Comparison of ENCODE assay signal across 8 mouse cellular contexts in the genomic region with DNA sequence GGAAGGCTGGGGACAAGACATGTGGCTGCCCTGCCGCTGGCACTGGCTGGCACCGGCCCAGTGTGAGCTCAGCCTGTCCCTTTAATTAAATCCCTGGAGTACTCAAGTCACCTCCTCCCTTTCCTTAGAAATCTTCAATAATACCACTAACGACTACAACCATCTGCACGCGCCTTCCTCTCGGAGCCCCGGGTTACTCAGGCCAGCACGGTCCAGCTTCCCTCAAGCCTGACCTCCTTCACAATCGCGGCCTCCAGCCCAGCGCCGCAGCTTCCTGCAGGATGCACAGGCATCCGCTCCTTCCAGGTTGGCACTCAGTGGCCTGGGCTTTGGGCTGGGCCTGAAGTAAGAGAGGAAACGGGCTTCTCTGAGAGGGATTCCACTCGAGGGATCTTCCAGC. TPM values are rescaled to one million over a fixed set of nuclear protein-coding genes. Genes with fewer than 3 reads are reported as not detected.
DNase-seq lines count a peak whose midpoint lies in the region; ATAC-seq lines count a peak whose summit lies in the region.

No protein-coding gene starts in this region.

- no peaks in the 10 kb centered on the region for H3K36me3 ChIP-seq in forebrain, embryonic 10.5 days (replicated peaks)
- no peaks in the 10 kb centered on the region for H3K36me3 ChIP-seq in forebrain, embryonic 16.5 days (ENCODE audit: control insufficient read depth, insufficient read depth)
- H3K36me3 ChIP-seq in lung, embryonic 15.5 days, result no peaks in the 10 kb centered on the region

- peaks cover 7% of the 10 kb centered on the region for H3K9me3 ChIP-seq in forebrain, embryonic 10.5 days
- no peaks in the 10 kb centered on the region for H3K9me3 ChIP-seq in forebrain, embryonic 16.5 days (ENCODE audit: control insufficient read depth, low read length)
- no peaks in the 10 kb centered on the region for H3K9me3 ChIP-seq in lung, embryonic 15.5 days

- peaks cover 53% of the 10 kb centered on the region for H3K4me1 ChIP-seq in forebrain, embryonic 10.5 days
- H3K4me1 ChIP-seq in forebrain, embryonic 16.5 days (replicated peaks; ENCODE audit: control insufficient read depth, insufficient read depth, low read length), result peaks cover 7% of the 10 kb centered on the region
- peaks cover 24% of the 10 kb centered on the region for H3K4me1 ChIP-seq in lung, embryonic 15.5 days

- no peak overlapping the region for H3K4me2 ChIP-seq in forebrain, embryonic 16.5 days (ENCODE audit: low read length)
- no peak overlapping the region for H3K4me2 ChIP-seq in lung, embryonic 15.5 days

- 41% methylated on average over 15 of the region's 15 CpGs for WGBS in forebrain, embryonic 10.5 days
- WGBS in forebrain, embryonic 16.5 days, result 18% methylated on average over 15 of the region's 15 CpGs
- WGBS in lung, embryonic 15.5 days, result 37% methylated on average over 15 of the region's 15 CpGs

- H3K27me3 ChIP-seq in forebrain, embryonic 10.5 days (ENCODE audit: poor library complexity, severe bottlenecking), result peaks cover 41% of the 10 kb centered on the region
- H3K27me3 ChIP-seq in forebrain, embryonic 16.5 days (replicated peaks; ENCODE audit: control insufficient read depth, insufficient read depth, low read length), result no peaks in the 10 kb centered on the region
- no peaks in the 10 kb centered on the region for H3K27me3 ChIP-seq in lung, embryonic 15.5 days

- no peak for DNase-seq in forebrain, embryonic 10.5 days (ENCODE audit: extremely low spot score, low spot score)
- peak; percentile 29 for DNase-seq in gastrocnemius, postnatal 25 days
- peak; percentile 69 to 75 for DNase-seq in kidney, adult 8-10 months
- no peak for DNase-seq in cerebellum, adult 9-10 months
- no peak for DNase-seq in cerebellum, adult 9-11 months

- peak overlapping the region; percentile 82 for H3K27ac ChIP-seq in forebrain, embryonic 10.5 days
- no peak overlapping the region for H3K27ac ChIP-seq in forebrain, embryonic 16.5 days (ENCODE audit: low read length)
- peak overlapping the region; percentile 51 for H3K27ac ChIP-seq in lung, embryonic 15.5 days

- no peak overlapping the region for H3K9ac ChIP-seq in forebrain, embryonic 16.5 days (replicated peaks; ENCODE audit: low read depth, low read length)
- no peak overlapping the region for H3K9ac ChIP-seq in lung, embryonic 15.5 days

- no peak overlapping the region for H3K4me3 ChIP-seq in forebrain, embryonic 10.5 days
- no peak overlapping the region for H3K4me3 ChIP-seq in forebrain, embryonic 16.5 days (replicated peaks; ENCODE audit: low read length)
- no peak overlapping the region for H3K4me3 ChIP-seq in lung, embryonic 15.5 days

- no peak for ATAC-seq in forebrain, embryonic 16.5 days
- 0 out of 2 replicates have a peak, but pooled peaks have one; percentile 66 for ATAC-seq in lung, embryonic 15.5 days (ENCODE audit: borderline replicate concordance, extremely low read depth, low FRiP score, low TSS enrichment)
- ATAC-seq in inflammation-experienced regulatory T-cells, adult 6 months, result no peak

RNA-seq across cellular contexts. Expression of a gene that starts 22.3 kb away (rescaled TPM):
- 180 and 197 TPM in 2 replicates for polyA plus RNA-seq in forebrain, embryonic 10.5 days (2016; fragmentation: Nextera tagmentation; extraction: Ambion mirVana)
- 592 and 764 TPM in 2 replicates for polyA plus RNA-seq in forebrain, embryonic 16.5 days (2015; fragmentation: Nextera tagmentation; extraction: Ambion mirVana)
- total RNA-seq in gastrocnemius, postnatal 25 days (2021), result 1 to 10 TPM; 3.2 to 4.5 TPM
- 420 and 447 TPM in 2 replicates for polyA plus RNA-seq in lung, embryonic 15.5 days (2015; fragmentation: Nextera tagmentation; extraction: Ambion mirVana)
- polyA plus RNA-seq in inflammation-experienced regulatory T-cells, adult 6 months (2017; shearing (Covaris generic)), result 1,000 to 10,000 TPM in 1 of 3 experiments, 100 to 1,000 TPM in 2; 414 to 1,496 (median 414) TPM

Comparison
In these comparisons a context has a peak if more than half of its experiments do, and no peak if none do; other contexts are left out.
1. DNase-seq: peak in gastrocnemius, postnatal 25 days (single experiment) and kidney, adult 8-10 months (2 of 2); none in forebrain, embryonic 10.5 days (single experiment), cerebellum, adult 9-10 months (single experiment) and cerebellum, adult 9-11 months (single experiment).